Mouse (Mus musculus): ENCODE data around the gene Lmx1a.

Lmx1a gene

DNA sequence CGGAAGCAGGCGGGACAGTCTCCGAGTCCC, at the start of gene Lmx1a:
Gene Lmx1a, plus strand, starts transcription at position 6 of the 30 bp plus-strand sequence.
- DNase-seq, result no peak

- peak; percentile 82 for DNase-seq
These were observed 44.0 kb upstream of the Lmx1a start for GRCm38 (mm10) chr1:167644866-167645537.

- no peak for DNase-seq
These were observed 40.4 kb upstream of the Lmx1a start for GRCm38 (mm10) chr1:167648670-167649069.

DNA sequence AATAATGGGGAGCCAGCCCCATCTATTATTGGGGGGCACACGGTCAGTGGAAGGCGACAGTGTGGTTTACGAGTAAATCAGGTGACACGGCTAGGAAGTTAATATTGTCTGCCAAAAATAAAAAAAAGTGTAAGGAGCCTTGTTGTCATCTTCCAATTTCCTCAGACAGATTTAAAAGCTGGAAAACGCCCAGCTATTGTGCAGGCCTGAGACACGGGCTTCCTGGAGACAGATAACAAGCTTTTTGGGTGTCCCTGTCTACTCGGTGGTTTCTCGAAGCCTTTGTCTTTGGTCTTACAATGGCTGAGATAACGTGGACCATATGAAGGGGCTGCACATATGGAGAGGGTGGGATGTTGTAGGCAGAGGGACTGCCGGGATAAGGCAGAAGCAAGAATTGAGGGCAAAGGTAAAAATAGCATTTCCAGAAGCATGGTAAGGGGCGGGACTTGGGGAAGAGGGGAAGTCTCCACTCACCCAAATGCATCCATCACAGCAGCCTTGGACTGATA, 39.9 kb upstream of the Lmx1a start:
- no peak for DNase-seq

DNA sequence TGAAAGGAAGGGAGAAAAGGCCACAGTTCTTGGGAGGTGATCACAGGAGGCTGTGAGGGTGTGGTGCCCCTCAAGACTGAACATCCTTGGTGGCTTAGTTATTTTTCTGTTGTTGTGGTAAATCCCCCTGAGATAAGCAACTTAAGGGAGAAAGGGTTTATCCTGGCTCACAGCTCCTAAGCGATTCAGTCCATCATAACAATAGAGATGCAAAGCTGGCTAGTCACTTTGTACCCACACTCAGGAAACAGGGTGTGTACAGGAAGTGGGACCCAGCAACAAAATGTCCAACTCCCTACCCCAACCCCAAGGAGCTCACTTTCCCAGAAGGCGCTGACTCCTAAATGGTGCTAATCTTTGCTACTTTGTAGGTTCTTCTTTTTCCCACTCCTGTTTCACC, 36.7 kb upstream of the Lmx1a start:
- no peak for DNase-seq

DNA sequence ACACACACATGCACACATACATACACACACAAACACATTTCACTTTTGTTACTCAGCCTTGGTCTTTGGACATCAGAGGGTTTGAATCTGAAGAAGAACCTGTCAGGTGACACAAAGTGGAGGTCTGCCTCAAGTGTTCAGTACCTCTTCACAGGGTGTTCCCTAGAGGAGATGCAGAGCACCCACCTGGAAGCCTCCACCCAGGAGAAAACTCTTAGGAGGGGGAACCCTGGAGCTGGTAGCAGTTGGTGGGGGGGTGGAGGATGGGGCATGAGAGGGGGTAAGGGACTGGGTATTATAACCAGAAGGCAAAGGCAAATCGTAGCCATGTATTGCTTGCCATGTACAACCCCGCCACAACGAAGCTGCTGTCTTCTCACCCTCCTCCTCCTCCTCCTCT, 30.0 kb upstream of the Lmx1a start:
- DNase-seq, result no peak

- no peak for DNase-seq
These were observed 28.4 kb upstream of the Lmx1a start for GRCm38 (mm10) chr1:167660521-167661101.

- no peak for DNase-seq
These were observed 27.9 kb upstream of the Lmx1a start for GRCm38 (mm10) chr1:167661123-167661522.

DNA sequence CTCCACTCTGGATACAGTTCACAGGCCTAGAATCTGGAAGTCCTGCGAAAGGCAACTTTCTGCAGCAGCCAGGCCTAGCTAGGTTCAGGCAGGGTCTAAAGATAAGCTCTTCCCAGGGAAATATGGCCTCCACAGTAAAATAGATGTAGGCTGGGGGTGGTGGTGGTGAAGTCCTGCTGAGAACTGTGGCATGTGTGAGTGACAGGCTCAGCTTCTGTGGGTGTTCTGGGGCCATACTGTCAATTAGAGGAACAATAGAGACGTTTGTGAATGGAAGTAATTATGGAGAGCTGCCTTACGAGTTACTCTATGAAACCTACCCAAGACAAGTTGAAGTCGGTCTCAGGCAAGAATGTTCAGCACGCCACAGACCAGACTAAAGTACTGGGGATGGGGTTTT, 25.9 kb upstream of the Lmx1a start:
- DNase-seq, result peak; percentile 54

DNA sequence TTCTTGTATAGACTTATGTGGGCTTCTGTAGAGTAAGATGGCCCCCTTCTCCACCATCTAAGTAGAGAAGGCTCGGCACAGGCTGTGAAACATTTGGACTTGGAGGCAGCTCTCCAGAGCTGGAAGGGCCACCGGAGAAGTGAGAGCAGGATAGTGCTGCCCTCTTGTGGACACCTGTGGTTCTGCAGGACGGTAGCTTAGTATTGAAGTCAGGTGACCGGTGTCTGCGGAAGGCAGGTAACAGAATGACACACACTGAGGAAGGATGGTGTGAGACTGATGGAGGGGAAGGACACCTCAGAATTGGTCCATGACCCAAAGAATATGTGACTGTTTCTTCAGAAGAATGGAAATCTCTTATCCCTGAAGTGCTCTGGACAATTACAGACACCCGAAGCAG, 19.2 kb upstream of the Lmx1a start:
- peak; percentile 65 for DNase-seq

GRCm38 (mm10) chr1:167672433-167672987, 16.5 kb upstream of the Lmx1a start:
- DNase-seq, result no peak

DNA sequence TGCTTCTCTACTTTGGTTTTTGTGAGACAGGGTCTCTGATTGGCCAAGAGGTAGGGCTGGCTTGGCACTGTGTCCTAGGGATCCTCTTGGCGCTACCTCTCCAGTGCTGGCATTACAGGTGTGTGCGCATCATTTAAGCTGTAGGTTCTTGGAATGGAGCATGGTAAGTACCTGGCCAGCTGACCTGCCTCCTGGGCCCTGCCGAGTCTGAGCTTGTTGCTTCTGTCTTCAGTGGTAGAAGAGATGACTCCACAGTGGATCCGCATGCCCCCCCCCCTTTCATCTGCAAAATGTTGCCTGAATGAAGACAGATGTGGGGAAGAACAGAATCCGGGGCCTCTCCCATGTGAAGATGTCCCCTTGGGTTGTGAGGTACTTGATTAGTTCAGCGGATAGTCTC, 10.0 kb upstream of the Lmx1a start:
- DNase-seq, result no peak

DNA sequence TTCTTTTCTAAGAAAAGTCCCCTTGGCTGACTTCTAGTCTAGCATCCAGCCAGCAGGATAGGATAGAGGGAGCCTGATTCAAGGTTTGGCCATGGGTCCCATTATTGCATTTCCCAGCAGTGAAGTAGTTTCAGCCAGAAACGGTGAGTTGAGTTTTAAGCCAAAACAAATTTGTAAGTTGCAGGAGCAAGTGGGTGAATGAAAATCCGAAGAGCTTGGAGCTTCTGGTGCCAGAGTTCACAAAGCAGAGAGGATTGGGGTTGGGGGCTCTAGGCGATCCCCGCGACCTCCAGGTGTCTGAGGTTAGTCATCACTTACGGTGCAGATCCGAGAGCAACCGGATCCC, 1.1 kb upstream of the Lmx1a start:
- DNase-seq, result no peak

- peak; percentile 38 for DNase-seq
These were observed 448 bp upstream of the Lmx1a start for GRCm38 (mm10) chr1:167688347-167689231.

GRCm38 (mm10) chr1:167689262-167690137, 463 bp downstream of the Lmx1a start:
- DNase-seq, result no peak

DNA sequence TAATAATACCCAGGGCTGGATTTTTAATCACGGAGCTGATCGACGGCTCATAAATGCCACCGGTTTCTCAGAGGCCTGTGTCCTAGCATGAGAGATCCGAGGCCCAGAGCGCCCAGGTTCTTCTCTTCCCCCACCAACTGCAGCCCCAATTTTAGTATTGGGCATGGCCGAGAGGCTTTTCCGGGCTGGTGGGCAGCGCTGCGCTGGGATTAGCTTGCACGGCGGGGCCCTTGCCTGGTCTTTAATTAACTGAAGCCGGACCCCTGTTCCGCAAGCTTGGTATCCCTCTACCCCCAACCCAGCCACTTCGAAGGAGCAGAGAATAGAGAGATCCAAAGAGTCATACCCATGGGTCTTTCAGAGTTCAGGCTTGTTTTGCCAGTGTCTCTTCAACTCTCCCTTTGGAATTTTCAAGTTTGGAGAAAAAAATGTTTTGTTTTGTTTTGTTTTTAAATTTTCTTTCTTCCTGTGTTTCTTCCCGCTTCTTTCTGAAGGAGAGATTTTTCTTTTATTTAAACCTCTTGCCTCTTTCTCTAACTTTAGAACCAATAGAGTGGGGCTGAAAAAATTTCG, 1.2 kb downstream of the Lmx1a start:
- DNase-seq, result peak; percentile 43

GRCm38 (mm10) chr1:167690716-167691550, 1.9 kb downstream of the Lmx1a start:
- no peak for DNase-seq

- DNase-seq, result peak; percentile 39
These were observed 3.1 kb downstream of the Lmx1a start for GRCm38 (mm10) chr1:167691911-167692682.

- DNase-seq, result no peak
These were observed 3.6 kb downstream of the Lmx1a start for GRCm38 (mm10) chr1:167692683-167693045.

GRCm38 (mm10) chr1:167693499-167694240, 4.6 kb downstream of the Lmx1a start:
- no peak for DNase-seq
